Mouse (Mus musculus) megakaryocyte, embryonic 14.5 days (primary cell): ENCODE results near the gene Thap4.

Experiments
- FLI1 ChIP-seq: IDR thresholded peaks from 2 replicates; pipeline ENCODE4 v1.6.1; 2012; ENCODE audit warnings: low read length, inconsistent platforms, mixed read lengths
- GATA1 ChIP-seq: IDR thresholded peaks from 3 replicates; pipeline ENCODE4 v1.6.1; 2012; ENCODE audit warnings: mixed read lengths, low read length, inconsistent platforms, borderline replicate concordance

DNA sequence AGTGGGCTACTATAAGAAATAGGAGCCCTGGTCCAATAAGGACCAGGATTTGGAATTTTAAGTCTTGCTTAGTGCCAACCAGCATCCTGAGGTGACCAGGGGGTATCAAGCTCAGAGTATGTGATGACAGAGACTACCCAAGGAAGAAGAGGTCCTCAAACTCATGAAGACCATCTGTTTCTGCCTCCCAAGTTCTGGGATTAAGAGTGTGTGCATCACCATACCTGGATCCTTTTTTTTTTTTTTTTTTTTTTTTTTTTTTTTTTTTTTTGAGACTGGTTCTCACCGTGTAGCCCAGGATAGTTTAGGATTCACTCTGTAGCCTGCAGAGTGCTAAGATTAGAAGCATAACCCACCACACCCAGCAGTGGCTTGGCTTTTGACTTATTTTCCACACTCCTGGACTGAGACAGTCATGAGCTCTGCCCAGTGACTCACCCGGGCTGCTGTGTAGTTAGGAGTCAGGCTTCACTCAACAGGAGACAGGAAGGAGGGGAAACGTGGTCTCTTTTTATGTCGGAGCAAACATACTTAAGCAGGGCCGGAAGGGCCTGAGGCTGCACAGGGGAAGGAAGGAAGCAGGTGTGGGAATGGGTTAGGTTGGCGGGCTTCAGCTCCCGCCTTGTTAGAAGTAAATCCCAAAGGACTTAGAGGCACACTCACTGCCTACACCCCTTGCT is 74.6 kb downstream of the Thap4 start:
- TF ChIP-seq GATA1 (no peak), FLI1 (no peak)
